Mouse (Mus musculus): Measurements from ENCODE around the gene Ddrgk1.
A peak's percentile ranks its signal among the peaks of the same experiment; 100 is the strongest.

Gene Ddrgk1

DNA sequence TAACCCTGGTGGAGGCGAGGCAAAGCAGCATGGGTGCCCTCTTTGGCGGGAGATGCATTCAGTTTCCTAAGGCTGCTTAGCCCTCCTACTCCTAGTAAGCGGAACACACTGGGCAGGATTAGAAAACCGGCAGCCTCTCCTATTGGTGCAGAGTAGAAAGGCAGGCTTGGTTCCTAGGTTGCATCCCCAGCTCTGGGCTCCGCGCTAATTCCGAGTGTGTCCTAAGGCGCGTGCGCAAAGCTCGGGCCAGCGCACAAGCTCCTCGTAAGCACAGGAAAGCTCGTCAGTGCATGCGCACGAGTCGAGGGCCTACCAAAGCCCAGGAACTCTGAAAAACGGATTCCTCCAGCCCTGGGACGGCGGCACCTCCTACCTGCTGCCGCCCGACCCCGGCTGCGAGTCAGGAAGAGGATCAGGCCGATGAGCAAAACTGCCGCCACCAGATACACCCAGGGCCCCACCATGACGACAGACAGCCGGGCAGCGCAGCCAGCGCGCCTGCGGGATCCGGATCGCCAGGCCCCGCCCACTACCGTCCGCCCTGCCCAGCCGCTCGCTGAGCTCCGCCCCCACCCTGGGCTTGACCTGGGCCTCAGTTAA lies at the start of gene Ddrgk1:
Gene Ddrgk1 (minus strand): TSS at position 558 of the 600 bp plus-strand sequence.
- DNase-seq (ENCODE audit: low read depth): peak; percentile 98

DNA sequence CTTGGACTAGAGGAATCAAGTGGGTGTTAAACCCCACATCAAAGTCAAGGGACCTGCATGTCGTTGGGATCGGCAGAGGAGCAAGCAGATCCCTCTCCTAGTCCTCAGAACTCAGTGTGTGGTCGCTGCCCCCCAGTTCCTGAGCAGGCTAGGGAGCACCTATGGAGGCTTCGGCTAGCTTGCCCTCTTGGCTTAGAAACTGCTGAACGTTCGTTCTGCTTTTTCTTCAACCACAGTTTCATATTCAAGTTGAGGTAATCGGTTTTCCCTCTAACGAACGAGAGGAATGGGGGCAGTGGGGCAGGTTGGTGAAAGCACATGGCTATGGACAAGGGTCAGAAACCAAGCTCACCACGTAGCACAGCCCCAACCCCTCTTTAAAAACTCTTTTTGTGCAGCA lies 42.6 kb upstream of the Ddrgk1 start:
- DNase-seq (ENCODE audit: low read depth): no peak

DNA sequence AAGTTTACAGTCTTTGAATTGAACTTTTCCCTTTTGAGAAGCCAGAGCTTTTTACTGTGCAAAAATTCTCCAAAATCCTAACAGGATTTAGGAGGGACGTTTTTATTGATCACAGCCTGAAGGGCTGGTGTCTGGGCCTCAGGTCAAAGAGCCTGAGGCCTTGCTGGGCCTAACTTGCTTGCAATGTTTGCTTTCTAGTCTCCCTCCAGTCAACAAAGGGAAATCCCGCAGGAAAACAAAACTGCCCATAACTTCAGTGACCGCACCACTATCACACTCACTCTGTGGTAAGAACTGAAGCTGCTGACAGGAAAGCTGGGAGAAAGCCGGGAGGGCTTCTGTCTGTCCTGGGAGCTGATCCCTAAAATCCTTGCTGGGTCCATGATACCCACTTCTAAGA lies 42.1 kb upstream of the Ddrgk1 start:
- DNase-seq (ENCODE audit: low read depth): no peak

DNA sequence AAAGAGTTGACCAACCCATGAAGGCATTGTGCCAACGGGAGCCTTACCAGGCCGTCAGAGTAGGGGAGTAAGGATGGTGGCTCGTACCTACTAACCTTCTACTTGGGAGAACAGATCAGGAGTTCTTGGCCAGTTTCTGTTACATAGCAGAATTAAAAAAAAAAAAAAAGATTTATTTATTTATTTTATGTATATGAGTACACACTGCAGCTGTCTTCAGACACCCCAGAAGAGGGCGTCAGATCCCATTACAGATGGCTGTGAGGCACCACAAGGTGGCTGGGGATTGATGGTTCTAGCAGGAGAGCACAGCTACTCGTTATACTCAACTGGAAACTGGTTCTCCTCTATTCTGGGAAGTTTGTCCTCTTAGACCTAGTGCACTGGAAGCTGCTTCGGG lies 40.7 kb upstream of the Ddrgk1 start:
- no peak for DNase-seq (ENCODE audit: low read depth)

DNA sequence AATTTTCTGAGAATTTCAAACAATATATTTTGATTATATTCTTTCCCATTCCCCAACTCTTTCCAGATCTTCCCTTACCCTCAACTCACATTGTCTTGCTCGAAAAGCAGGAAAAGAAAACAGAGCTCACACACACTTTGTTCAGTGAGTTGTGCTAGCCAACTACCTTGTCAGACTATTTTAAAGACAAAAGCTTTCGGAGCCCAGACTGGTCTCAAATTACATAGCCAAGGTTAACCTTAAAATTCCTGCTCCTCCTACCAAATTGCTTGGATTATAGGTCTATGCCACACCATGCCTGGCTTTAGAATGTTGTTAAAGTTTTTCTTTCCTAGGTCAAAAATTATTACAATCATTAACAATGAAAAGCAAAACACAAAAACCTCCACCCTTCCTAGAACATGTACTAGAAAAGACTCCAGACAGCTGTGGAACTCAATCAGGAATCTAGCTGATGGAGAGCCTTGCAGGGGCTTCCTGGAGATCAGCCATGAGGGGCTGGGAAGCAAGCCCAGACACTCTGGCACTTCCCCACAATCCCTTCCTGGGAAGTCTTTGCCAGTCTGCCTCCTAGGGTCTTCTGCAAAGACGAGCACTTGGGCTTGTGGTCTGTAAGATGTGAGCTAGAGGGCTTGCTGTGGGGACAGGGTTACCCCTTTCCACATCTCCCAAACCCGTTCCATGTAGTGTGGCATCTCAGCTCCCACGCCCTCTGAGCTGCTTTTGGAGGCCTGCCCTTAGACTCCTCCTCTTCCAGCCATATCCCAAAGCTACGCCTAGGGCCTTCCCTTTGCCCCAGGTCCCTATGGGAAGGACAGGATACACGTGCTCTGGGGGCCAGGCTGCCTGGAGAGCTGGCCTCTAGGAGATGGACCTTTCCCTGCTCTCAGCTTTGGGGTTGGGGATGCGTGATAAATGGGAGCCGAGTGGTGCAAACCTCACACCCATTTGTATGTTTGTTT lies 39.9 kb upstream of the Ddrgk1 start:
- DNase-seq (ENCODE audit: low read depth): no peak

DNA sequence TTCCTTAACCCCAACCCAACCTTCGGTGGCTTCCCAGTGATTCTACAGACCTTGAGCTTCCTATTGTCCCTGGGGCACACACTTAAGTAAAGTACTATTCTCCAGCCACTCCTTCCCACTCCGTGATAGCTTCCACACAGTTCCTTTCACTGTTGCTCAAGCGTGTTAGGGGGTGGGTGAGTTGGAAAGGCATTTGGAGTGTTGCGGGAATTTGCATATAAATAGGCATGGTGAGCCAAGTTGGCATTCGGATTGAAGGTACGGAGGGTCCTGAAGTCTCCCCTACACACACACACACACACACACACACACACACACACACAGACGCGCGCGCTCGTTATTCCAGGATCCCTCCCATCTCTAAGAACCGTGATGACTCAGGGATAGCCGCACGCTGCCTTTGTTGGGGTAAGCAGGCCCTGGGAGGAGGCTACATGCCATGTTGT lies 33.4 kb upstream of the Ddrgk1 start:
- DNase-seq (ENCODE audit: low read depth): peak; percentile 69

DNA sequence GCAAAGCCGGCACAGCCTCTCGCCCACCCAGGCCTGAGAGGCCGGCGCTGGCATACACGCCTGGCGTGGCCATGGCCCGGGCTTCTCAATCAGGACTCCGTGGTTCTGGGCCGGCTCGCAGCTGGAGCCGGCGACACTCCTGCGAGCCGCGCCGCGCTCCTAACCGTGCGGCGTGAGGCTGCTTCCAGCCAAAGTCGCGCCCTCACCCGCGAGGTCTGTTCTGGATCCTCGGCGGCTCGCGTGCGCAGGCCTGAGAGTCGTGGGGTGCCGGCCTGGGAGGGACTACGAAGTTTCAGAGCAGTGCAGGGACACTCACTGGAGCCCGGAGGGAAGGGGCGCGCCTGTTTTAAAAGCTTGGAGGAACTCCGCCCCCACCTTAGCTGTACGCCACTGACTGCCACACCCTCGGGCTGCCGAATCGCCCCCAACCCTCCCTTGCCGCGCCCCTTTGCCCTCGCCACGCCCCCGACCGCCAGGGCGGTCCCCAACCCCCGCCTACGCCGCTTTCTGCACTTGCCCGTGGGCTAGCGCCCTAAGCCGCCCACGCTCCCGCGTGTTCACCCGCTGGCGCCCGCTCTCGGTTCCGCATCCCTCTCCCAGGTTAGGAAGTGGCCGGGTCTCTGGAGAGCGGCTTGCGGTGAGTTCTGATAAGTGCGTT lies 32.8 kb upstream of the Ddrgk1 start, which contains the start of gene Slc4a11:
Gene Slc4a11 (minus strand): TSS at position 367 of the 658 bp plus-strand sequence.
- DNase-seq (ENCODE audit: low read depth): peak; percentile 63

DNA sequence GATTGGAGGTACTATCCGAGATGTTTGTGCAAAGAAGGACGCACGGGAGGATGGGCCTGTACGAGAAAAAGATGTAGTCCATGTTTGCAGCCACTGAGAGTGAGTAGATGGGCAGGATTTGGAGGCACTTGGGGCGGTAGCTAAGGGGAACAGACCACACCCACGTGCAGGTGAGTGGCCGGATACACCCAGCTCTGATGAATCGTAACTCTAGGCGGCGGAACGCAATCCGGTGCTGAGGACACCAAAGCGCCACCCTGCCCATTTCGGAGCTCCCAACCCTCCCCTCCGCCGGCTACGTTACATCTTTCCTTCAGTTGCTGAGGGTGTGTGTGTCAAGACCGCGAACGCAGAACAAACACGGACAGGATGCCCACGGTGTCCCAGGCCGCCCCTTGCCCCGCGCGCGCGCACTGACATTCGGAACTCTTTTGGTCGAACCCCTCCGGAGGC lies 32.3 kb upstream of the Ddrgk1 start:
- no peak for DNase-seq (ENCODE audit: low read depth)

DNA sequence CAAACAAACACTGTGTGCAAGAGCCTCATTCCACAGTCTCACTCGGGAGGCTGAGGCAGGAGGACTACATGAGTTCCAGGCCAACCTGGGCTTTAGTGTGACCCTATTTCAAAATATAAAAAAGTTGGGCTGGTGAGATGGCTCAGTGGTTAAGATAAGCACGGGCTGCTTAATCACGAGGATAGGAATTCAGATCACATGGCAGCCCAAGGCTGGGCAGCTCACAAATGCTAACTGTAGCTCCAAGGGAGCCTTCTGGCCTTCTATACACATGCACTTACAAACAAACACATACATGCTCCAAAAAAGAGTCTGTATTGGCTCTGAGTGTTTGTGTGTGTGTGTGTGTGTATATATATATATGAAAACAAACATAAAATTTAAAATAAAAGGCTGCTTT lies 29.1 kb upstream of the Ddrgk1 start:
- peak; percentile 25 for DNase-seq (ENCODE audit: low read depth)

DNA sequence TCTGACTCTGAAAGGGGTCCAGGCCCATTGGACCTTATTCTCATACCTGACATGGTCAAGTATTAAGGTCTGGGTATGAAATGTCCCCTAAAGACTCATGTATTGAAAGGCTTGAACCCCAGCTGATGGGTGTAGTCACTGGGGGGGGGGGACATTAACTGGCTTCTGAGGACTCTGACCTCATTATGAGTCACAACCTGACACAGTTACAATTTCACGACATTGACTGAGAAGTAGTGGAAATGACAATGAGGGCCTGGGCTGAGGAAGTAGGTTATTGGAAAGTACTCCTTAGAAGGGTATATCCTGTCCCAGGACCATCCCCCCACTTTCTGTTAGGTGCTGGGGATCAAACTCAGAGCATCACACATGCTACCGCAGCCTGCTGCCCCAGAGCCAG lies 24.6 kb upstream of the Ddrgk1 start:
- DNase-seq (ENCODE audit: low read depth): no peak

DNA sequence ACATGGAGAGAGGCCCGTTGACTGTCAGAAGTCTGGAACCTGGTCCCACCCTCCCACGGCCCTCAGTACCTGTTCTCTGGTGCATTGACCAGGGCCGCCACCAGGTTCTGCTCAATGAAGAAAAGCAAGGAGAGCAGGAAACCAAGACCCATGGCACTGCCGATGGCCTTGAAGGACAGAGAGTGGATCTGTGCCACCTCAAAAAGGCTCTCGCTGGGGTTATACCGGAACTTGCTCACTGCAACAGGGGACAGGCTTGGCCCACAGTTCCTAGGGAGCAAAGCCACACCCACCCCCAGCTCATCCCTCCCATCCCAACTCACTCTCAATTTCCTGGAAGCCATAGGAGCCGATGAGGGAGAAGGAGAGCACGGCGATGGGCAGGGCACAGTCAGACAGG lies 21.0 kb upstream of the Ddrgk1 start:
- DNase-seq (ENCODE audit: low read depth): no peak

DNA sequence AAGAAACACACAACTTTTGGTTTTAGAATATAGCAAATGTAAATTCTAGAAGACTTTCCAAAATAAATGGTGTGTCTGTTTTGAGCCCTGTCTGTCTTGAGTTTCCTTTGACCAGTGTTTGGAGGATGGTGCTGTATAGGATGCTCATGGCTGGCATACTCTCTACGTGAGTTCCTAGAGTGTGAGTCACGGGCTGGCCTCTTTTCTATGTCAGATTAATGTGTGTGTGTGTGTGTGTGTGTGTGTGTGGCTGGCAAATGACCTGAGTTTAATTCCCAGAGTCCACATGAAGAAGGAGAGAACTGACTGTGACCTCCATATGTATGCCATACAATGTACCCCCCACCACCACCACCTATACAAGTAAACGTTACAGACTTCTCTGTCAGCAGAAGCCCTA lies 17.1 kb upstream of the Ddrgk1 start:
- DNase-seq (ENCODE audit: low read depth): peak; percentile 74

DNA sequence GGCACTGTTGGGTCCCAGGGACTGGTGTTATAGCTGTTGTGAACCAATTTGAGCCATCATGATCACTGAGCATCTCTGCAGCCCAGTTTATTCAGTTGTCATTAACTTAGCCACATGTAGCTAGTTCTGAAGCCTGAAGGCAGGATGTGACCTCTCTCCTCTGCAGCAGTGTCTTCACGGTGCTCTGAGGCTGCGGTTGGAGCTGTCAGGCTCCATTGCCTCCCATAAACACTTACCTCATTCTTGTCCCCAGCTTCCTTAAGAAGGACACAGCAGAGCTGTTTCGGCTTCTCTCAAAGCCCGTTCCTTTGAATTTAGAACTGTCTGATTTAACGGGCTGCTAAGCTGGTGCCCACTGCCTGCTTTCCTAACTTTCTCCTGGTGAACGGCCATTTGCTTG lies 15.4 kb upstream of the Ddrgk1 start:
- no peak for DNase-seq (ENCODE audit: low read depth)

DNA sequence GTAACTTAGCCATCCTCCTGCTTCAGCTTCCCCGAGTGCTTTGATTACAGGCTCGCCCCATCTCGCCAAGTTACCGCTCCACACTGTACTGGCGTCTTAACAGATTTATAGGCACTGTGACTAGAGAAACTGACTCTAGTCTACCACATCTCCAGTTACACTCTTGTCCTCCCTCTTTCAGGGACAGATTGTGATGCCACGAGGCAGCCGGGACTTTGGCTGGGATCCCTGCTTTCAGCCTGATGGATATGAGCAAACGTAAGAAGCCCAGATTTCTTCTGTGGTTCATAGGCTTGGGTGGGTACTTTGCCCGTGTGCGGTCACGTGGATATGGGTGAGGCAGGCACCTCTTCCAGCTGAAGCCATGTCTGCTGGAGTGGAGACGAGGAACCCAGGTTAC lies 14.7 kb upstream of the Ddrgk1 start:
- no peak for DNase-seq (ENCODE audit: low read depth)

DNA sequence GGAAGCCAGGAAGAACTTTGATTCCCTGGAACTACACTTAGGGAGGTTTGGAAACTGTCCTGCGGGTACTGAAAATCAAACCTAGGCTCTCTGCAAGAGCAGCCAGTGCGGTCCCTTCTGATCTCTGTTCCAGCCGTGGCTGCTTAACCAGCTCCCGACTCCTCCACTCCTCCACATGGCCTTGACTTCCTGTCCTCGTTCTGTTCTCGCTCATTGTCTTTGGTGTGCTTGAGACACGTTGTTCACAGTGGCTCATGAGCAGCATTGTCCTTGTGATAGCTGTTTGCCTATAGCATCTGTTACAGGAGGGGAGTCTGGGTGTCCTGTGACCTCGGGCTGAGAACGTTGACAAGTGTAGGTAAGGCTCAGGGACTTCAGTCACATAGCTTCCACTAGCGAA lies 12.8 kb upstream of the Ddrgk1 start:
- no peak for DNase-seq (ENCODE audit: low read depth)

DNA sequence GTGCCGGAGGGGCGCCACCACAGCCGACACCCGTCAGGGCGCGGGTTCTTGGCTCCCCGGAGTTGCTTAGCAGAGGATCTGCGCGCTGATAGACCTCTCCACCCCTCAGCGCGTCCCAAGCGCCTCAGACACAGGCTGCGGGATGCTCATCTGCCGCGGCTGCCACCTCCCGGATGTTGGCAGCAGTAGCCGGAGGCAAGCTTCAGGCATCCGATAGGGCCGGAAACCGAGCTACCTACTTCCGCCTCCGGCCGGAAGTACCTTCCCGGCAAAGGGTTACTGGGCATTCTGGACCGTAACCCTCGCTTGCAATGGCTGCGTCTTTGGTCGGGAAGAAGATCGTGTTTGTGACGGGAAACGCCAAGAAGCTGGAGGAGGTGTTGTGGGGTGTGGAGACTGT lies 3.1 kb upstream of the Ddrgk1 start, which contains the start of gene Itpa:
Gene Itpa (plus strand): TSS at position 52 of the 400 bp plus-strand sequence.
- peak; percentile 92 for DNase-seq (ENCODE audit: low read depth)

DNA sequence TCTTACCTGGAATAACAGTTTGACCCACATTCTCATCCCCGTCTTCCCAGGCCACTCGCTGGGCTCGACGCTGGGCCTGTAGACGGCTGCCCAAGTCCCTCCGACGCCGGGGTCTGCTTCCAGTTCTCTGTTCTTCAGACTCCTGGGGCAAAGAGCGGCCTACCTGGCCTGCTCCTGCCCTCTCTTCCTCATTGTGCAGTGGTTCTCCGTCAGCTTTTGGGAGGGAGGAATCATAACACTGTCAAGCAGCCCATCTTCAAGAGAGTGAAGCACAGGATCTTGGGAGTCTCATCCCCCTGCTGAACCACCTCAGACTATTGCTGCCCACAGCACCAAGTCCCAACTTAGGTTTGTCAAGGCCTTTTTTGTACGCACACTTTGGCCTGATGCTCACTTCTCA lies 1.1 kb downstream of the Ddrgk1 start:
- DNase-seq (ENCODE audit: low read depth): no peak

DNA sequence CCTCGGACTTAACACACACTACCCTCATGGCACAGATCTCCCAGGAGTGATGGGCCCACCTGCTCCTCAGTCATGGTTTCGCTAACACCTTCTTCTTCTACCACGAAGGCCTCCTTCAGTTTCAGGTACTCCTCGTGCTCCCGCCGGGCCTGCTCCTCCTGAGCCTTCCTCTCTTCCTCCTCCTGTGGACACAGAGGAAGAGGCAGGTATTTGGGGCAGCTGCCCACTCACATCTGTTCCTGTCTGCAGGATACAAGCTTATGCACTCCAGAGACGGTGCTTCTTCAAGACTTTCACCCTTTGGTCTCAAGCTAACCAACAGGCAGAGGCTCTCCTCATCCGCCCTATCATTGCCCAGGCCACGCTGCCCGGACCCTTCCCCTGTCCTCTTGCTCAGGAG lies 5.9 kb downstream of the Ddrgk1 start:
- no peak for DNase-seq (ENCODE audit: low read depth)

DNA sequence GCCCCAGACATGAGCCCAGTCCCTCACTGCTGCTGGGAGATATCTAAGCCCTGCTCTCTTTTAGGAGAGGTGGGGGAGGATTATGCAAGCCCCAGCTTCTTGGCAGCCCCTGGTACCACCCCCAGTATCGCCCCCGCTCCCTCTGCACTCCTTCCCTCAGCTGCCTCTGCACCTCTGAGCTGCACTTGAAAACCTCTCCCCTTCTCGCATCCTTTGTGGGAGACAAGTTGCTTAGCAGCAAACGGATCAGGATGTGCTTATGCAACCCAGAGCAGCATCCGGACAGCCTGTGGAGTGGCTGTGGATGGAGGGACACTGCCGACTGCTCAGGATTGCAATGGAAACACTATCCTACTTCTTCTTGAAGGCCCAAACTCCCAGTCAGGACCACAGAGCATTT lies 6.9 kb downstream of the Ddrgk1 start:
- no peak for DNase-seq (ENCODE audit: low read depth)

DNA sequence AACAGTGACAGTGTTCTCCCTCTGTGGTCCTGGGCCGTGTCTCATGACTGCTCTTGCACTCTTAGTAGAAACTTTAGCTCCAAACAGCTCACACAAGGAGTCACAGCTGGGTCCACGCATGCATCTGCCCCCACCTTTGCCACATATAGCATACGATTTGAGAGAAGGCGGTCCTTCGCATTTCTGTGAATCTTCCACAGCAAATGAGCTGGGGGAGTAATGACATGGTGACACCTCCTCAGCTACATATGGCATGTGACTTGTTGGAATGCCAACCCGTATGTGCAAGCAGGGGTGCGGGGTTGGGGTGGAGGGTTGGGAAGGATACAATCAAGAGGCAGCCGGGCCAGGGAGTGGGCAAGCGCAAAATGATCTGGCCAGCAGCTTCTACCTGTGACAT lies 7.9 kb downstream of the Ddrgk1 start:
- DNase-seq (ENCODE audit: low read depth): no peak

DNA sequence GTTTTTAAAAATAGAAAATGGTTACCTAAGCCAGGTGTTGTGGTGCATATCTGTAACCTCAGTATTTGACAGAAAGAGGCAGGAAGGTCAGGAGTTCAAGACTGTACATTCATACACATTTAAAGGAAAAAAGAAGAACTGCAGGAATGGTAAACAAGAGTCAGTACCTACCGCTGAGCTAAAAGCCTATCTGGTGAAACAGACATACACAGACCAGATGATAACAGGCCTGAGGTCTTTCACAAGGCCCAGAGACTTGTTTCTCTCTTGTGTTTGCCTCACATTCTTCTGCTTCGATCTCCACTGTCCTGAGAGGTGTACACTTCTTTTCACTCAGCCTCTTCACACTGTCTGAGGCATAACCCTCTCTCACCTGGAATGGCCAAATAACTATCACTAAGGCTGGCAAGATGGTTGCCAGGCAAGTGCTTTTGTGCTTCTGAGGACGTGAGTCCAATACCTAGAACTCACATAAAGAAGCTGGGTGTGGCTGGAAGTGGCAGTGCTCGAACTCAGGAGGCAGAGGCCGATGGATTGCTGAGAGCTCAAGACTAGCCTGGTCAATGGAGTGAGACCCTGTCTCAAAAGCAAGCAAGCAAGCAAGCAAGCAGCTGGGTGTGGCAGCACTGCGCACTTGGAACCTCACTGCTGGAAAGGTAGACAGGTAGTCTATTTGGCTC lies 8.7 kb downstream of the Ddrgk1 start:
- DNase-seq (ENCODE audit: low read depth): no peak

DNA sequence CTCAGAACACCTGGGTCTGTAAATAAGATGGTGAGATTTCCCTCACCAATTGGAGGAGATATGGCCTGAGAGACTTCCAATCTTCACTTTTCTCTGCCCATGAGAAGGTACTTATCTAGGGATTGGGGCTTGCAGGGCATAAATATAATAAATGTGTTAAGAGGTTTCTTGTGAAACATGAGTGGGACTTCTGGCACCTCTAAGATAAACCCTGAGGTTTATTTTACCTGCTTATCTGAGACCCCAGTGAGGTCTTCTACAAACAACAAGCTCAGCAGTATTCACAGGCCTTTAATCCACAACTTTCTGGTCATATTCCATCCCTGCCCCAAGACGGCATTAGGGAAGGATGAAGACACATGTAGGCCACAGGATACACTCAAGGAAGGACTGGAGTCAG lies 10.7 kb downstream of the Ddrgk1 start:
- no peak for DNase-seq (ENCODE audit: low read depth)

Data from NIH3T3 (cell line).